Mouse (Mus musculus) myocyte (in vitro differentiated cells): ENCODE results near the gene Arhgef17. TPM values are rescaled to one million over a fixed set of nuclear protein-coding genes. Genes with fewer than 3 reads are reported as not detected.

Experiments
- H3K27me3 ChIP-seq: one replicate; pipeline ENCODE4 v1.6.1; 2011; ENCODE audit not compliant: control insufficient read depth, insufficient read depth, insufficient read length
- H3K36me3 ChIP-seq: one replicate; pipeline ENCODE4 v1.6.1; 2011; ENCODE audit not compliant: control insufficient read depth, insufficient read depth
- H3K4me2 ChIP-seq: one replicate; pipeline ENCODE4 v1.6.1; 2011; ENCODE audit warnings: low read depth, control low read depth
- H3K4me3 ChIP-seq: one replicate; pipeline ENCODE4 v1.5.1; 2011; ENCODE audit warnings: mild to moderate bottlenecking, control low read depth, moderate library complexity
- H3K79me2 ChIP-seq: one replicate; pipeline ENCODE4 v1.6.1; 2011; ENCODE audit not compliant: control insufficient read depth, insufficient read depth
- H3ac ChIP-seq: one replicate; pipeline ENCODE4 v1.6.1; 2011; ENCODE audit not compliant: control insufficient read depth, insufficient read length
- CEBPB ChIP-seq: IDR thresholded peaks from 2 replicates; pipeline ENCODE4 v1.6.1; 2011; ENCODE audit warnings: mild to moderate bottlenecking, moderate library complexity; ENCODE audit not compliant: poor library complexity, insufficient read depth, severe bottlenecking
- E2F4 ChIP-seq: IDR thresholded peaks from one replicate; pipeline ENCODE4 v1.6.1; 2011; ENCODE audit warnings: mild to moderate bottlenecking, control low read depth, moderate library complexity; ENCODE audit not compliant: insufficient read depth
- MAX ChIP-seq: IDR thresholded peaks from one replicate; pipeline ENCODE4 v1.6.1; 2011; ENCODE audit warnings: low read depth, mild to moderate bottlenecking, control low read depth
- MYOD1 ChIP-seq, 3 experiments: IDR thresholded peaks; one replicate each; pipeline ENCODE4 v1.6.1; 2011; ENCODE audit warnings: control low read depth in 2 of 3, low read depth in 2 of 3, mild to moderate bottlenecking in 2 of 3, moderate library complexity in 1 of 3; ENCODE audit not compliant: insufficient read length in 2 of 3, control insufficient read depth in 1 of 3
- MYOG ChIP-seq, 3 experiments: IDR thresholded peaks; one replicate each; pipeline ENCODE4 v1.6.1; 2011; ENCODE audit warnings: control low read depth in 2 of 3, low read depth in 2 of 3, mild to moderate bottlenecking in 2 of 3; ENCODE audit not compliant: insufficient read length in 2 of 3, control insufficient read depth in 1 of 3, insufficient read depth in 1 of 3
- POLR2A ChIP-seq: IDR thresholded peaks from one replicate; pipeline ENCODE4 v1.6.1; 2011; ENCODE audit warnings: low read depth, mild to moderate bottlenecking, control low read depth, moderate library complexity; ENCODE audit not compliant: insufficient read length
- POLR2AphosphoS2 ChIP-seq: IDR thresholded peaks from one replicate; pipeline ENCODE4 v1.6.1; 2011; ENCODE audit warnings: low read depth, control low read depth; ENCODE audit not compliant: insufficient read length
- REST ChIP-seq: IDR thresholded peaks from one replicate; pipeline ENCODE4 v1.6.1; 2011; ENCODE audit warnings: mild to moderate bottlenecking, control low read depth, moderate library complexity; ENCODE audit not compliant: insufficient read depth, insufficient read length
- SRF ChIP-seq: IDR thresholded peaks from one replicate; pipeline ENCODE4 v1.6.1; 2011; ENCODE audit warnings: low read depth; ENCODE audit not compliant: control insufficient read depth, insufficient read length
- TCF12 ChIP-seq: IDR thresholded peaks from one replicate; pipeline ENCODE4 v1.6.1; 2011; ENCODE audit warnings: mild to moderate bottlenecking, control low read depth; ENCODE audit not compliant: poor library complexity, insufficient read depth, severe bottlenecking
- TCF3 ChIP-seq: IDR thresholded peaks from one replicate; pipeline ENCODE4 v1.6.1; 2011; ENCODE audit warnings: low read depth, control low read depth; ENCODE audit not compliant: insufficient read length
- USF1 ChIP-seq: IDR thresholded peaks from one replicate; pipeline ENCODE4 v1.6.1; 2011; ENCODE audit warnings: low read depth, mild to moderate bottlenecking, control low read depth, moderate library complexity
- polyA plus RNA-seq: library from polyadenylated mRNA; unstranded; fragments of >200 nt; fragmentation: generic; extraction: Trizol; gene quantifications from one replicate; pipeline ENCODE4 v1.2.1, GENCODE M21; 2012; ENCODE audit warnings: missing spikeins

Gene Arhgef17
- polyA plus RNA-seq, 1 experiment, result 24.7 TPM

- TF ChIP-seq SRF (no peak), POLR2A (no peak), REST (no peak), USF1 (no peak), MAX (no peak), E2F4 (no peak)
- H3K36me3 ChIP-seq, result no peaks in the 10 kb centered on the region
- no peak overlapping the region for H3ac ChIP-seq
- no peak overlapping the region for H3K4me3 ChIP-seq
- no peak overlapping the region for H3K4me2 ChIP-seq
- no peaks in the 10 kb centered on the region for H3K79me2 ChIP-seq
- H3K27me3 ChIP-seq, result no peaks in the 10 kb centered on the region
Observed at GRCm38 (mm10) chr7:100833859-100834258, 98.0 kb downstream of the Arhgef17 start.

GRCm38 (mm10) chr7:100828549-100828948 lies 103.4 kb downstream of the Arhgef17 start:
- Histone ChIP-seq H3K4me2 (no peak overlapping the region), H3ac (no peak overlapping the region), H3K4me3 (no peak overlapping the region), H3K27me3 (no peaks in the 10 kb centered on the region), H3K36me3 (no peaks in the 10 kb centered on the region), H3K79me2 (no peaks in the 10 kb centered on the region)
- TF ChIP-seq MYOG (IDR thresholded peaks at IDR 0.05; ENCODE audit: control insufficient read depth in 1 of 3, insufficient read depth in 1 of 3, insufficient read length in 2 of 3, low read depth in 2 of 3), result no peak
- TF ChIP-seq CEBPB, result no peak
- TF ChIP-seq REST, result no peak
- no peak for TF ChIP-seq MYOD1 (IDR thresholded peaks at IDR 0.05; ENCODE audit: control insufficient read depth in 1 of 3, insufficient read length in 2 of 3, low read depth in 2 of 3)
- TF ChIP-seq SRF, result no peak
- TF ChIP-seq E2F4, result no peak

GRCm38 (mm10) chr7:100824661-100825060 lies 107.2 kb downstream of the Arhgef17 start:
- H3K4me2 ChIP-seq, result no peak overlapping the region
- TF ChIP-seq TCF3 (no peak), SRF (no peak), TCF12 (no peak), MYOG (IDR thresholded peaks at IDR 0.05; ENCODE audit: control insufficient read depth in 1 of 3, insufficient read depth in 1 of 3, insufficient read length in 2 of 3, low read depth in 2 of 3) (no peak), POLR2A (no peak), REST (no peak), POLR2AphosphoS2 (no peak), E2F4 (no peak), CEBPB (no peak), MYOD1 (IDR thresholded peaks at IDR 0.05; ENCODE audit: control insufficient read depth in 1 of 3, insufficient read length in 2 of 3, low read depth in 2 of 3) (no peak), MAX (no peak), USF1 (no peak)
- no peaks in the 10 kb centered on the region for H3K79me2 ChIP-seq
- no peaks in the 10 kb centered on the region for H3K27me3 ChIP-seq
- no peaks in the 10 kb centered on the region for H3K36me3 ChIP-seq
- no peak overlapping the region for H3ac ChIP-seq
- H3K4me3 ChIP-seq, result no peak overlapping the region

Other genes with a start within 250 kb of the Arhgef17 start
- 21.7 TPM for gene Fam168a, start 225.5 kb downstream of the Arhgef17 start, polyA plus RNA-seq
- 6.5 TPM for gene Relt, start 68.7 kb downstream of the Arhgef17 start, polyA plus RNA-seq
- 0.13 TPM for gene P2ry6, start 42.5 kb upstream of the Arhgef17 start, polyA plus RNA-seq
- gene P2ry2, start 80.8 kb upstream of the Arhgef17 start, polyA plus RNA-seq, result 20.8 TPM
- gene Fchsd2, start 160.8 kb upstream of the Arhgef17 start, polyA plus RNA-seq, result 5.7 TPM